Mouse (Mus musculus): ENCODE results near the gene Scgb2b26.

- no peak for TF ChIP-seq CTCF (IDR thresholded peaks at IDR 0.05)
- no peak for TF ChIP-seq EP300 (IDR thresholded peaks at IDR 0.05)
Measured at GRCm38 (mm10) chr7:33944940-33945339, at the start of gene Scgb2b26.

Data from lung, postnatal 0 days (tissue).